Mouse (Mus musculus) forebrain, postnatal 0 days (tissue): ENCODE results near the gene Guk1. TPM values are rescaled to one million over a fixed set of nuclear protein-coding genes. Genes with fewer than 3 reads are reported as not detected.

Experiments used
- ATAC-seq: fragments of 200-750 bp; cut with Nextera tagmentation; 2 replicates; pipeline ENCODE4 v1.8.0; 2017; ENCODE audit warnings: mild to moderate bottlenecking, moderate library complexity
- DNase-seq: peaks from one replicate; pipeline ENCODE4 v3.0.0-alpha.2; 2015
- H3K27ac ChIP-seq: fragments of 300-500 bp; sonication (generic); 2 replicates; pipeline ENCODE4 v1.5.1; 2014; ENCODE audit warnings: low read depth, mild to moderate bottlenecking, antibody characterized with exemption, low read length, moderate library complexity, mixed read lengths
- H3K27me3 ChIP-seq: fragments of 300-500 bp; sonication (generic); 2 replicates; pipeline ENCODE4 v1.6.1; 2014; ENCODE audit warnings: mild to moderate bottlenecking, low read length, mixed read lengths; ENCODE audit not compliant: insufficient read depth
- H3K36me3 ChIP-seq: fragments of 300-500 bp; sonication (generic); 2 replicates; pipeline ENCODE4 v1.6.1; 2014; ENCODE audit warnings: mild to moderate bottlenecking, moderate library complexity; ENCODE audit not compliant: insufficient read depth
- H3K4me1 ChIP-seq: fragments of 300-500 bp; sonication (generic); 2 replicates; pipeline ENCODE4 v1.6.1; 2014; ENCODE audit warnings: antibody characterized with exemption; ENCODE audit not compliant: insufficient read depth
- H3K4me2 ChIP-seq: fragments of 300-500 bp; sonication (generic); 2 replicates; pipeline ENCODE4 v1.6.1; 2014; ENCODE audit warnings: low read depth, mild to moderate bottlenecking, moderate library complexity
- H3K4me3 ChIP-seq: fragments of 300-500 bp; sonication (generic); 2 replicates; pipeline ENCODE4 v1.5.1; 2014; ENCODE audit warnings: low read depth, low read length, mixed read lengths
- H3K9ac ChIP-seq: fragments of 300-500 bp; sonication (generic); 2 replicates; pipeline ENCODE4 v1.6.1; 2014; ENCODE audit warnings: mild to moderate bottlenecking
- H3K9me3 ChIP-seq: fragments of 300-500 bp; sonication (generic); 2 replicates; pipeline ENCODE4 v1.6.1; 2016; ENCODE audit warnings: low read length
- CTCF ChIP-seq: sonication (generic); IDR thresholded peaks from 2 replicates; pipeline ENCODE4 v1.5.1; 2016; ENCODE audit warnings: antibody characterized with exemption, control low read depth, low read depth
- whole genome bisulfite sequencing: fragments of 180-500 bp; shearing (Covaris S2); extraction: QIAGEN DNeasy Blood & Tissue Kit; methylation state at CpG from one replicate; pipeline ENCODE4 v1.1.7; 2014; 5-methylcytosine and 5-hydroxymethylcytosine counted together
- polyA plus RNA-seq: library from polyadenylated mRNA; unstranded; fragments of >200 nt; fragmentation: Nextera tagmentation; extraction: Ambion mirVana; gene quantifications from 2 replicates; pipeline ENCODE4 v1.2.1, GENCODE M21; 2015
- total RNA-seq: library from RNA; depleted of rRNA; stranded (reverse); fragments of >200 nt; gene quantifications from 2 replicates; pipeline ENCODE4 v1.2.3, GENCODE M21; 2014; rRNA removed

The Guk1 gene
- total and polyA plus RNA-seq, 2 experiments from 2014 or later, result 122 to 274 TPM

GRCm38 (mm10) chr11:59135904-59136452, 56.0 kb downstream of the Guk1 start, which contains the start of gene Obscn:
Gene Obscn, minus strand, starts transcription at chr11:59136402.
- H3K9me3 ChIP-seq, result no peaks in the 10 kb centered on the region
- DNase-seq (peak; percentile 27), ATAC-seq (peak; percentile 20; the same call in 1 of the 2 replicates)
- H3K4me2 ChIP-seq, result peak within 1 kb of the TSS; percentile 50
- no peaks in the 10 kb centered on the region for H3K36me3 ChIP-seq
- H3K9ac ChIP-seq, result peak within 1 kb of the TSS; percentile 2; the same call in 1 of the 2 replicates
- no peak within 1 kb of the TSS for H3K27ac ChIP-seq
- WGBS, result 15% methylated on average over 44 of the region's 44 CpGs
- H3K4me1 ChIP-seq, result no peaks in the 10 kb centered on the region
- TF ChIP-seq CTCF, result no peak
- peaks cover 38% of the 10 kb centered on the region for H3K27me3 ChIP-seq
- H3K4me3 ChIP-seq, result peak within 1 kb of the TSS; percentile 31

GRCm38 (mm10) chr11:59135051-59135820, 56.8 kb downstream of the Guk1 start:
- no peak overlapping the region for H3K27ac ChIP-seq
- TF ChIP-seq CTCF, result no peak
- H3K4me3 ChIP-seq, result peak overlapping the region; percentile 31
- peak overlapping the region; percentile 2; the same call in 1 of the 2 replicates for H3K9ac ChIP-seq
- H3K9me3 ChIP-seq, result no peaks in the 10 kb centered on the region
- no peaks in the 10 kb centered on the region for H3K4me1 ChIP-seq
- H3K27me3 ChIP-seq, result peaks cover 38% of the 10 kb centered on the region
- WGBS, result 5% methylated on average over 55 of the region's 55 CpGs
- no peak for DNase-seq
- no peaks in the 10 kb centered on the region for H3K36me3 ChIP-seq
- ATAC-seq, result no peak; the same call in 1 of the 2 replicates
- peak overlapping the region; percentile 50 for H3K4me2 ChIP-seq

DNA sequence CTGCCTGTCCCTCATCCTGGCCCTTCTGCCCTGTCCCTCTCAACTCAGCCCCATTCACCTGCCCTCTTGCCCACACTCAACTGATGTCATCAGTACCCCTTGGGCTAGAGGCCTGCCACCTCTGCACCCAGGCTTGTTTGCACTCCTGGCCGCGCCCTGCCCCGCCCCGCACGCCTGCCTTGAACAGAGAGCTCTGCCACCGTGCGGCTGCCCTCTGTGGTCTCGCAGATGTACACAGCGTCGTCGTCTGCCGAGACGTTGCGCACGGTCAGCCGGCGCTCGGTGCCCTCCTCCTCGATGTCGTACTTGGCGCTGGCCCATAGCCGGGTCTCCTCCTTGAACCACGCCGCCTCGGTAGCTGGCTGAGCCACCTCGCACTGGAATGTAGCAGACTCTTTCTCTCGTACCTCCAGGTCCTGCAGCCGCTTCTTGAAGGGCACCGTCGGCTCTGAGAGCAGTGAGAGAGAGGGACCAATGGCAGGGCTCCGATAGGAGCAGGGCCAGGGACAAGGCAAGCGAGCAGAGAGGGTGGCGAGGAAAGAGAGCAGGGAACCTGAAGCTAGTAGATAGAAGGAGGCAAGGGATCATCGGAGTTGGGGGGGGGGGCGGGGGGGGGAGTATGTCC, 57.5 kb downstream of the Guk1 start:
- Histone ChIP-seq H3K4me1 (no peaks in the 10 kb centered on the region), H3K27me3 (peaks cover 38% of the 10 kb centered on the region), H3K9me3 (no peaks in the 10 kb centered on the region), H3K4me2 (peak overlapping the region; percentile 50; the same call in 1 of the 2 replicates), H3K36me3 (no peaks in the 10 kb centered on the region), H3K27ac (no peak overlapping the region), H3K4me3 (0 out of 2 replicates have a peak overlapping the region, but pooled peaks have one; percentile 20), H3K9ac (no peak overlapping the region)
- 8% methylated on average over 35 of the region's 35 CpGs for WGBS
- no peak for DNase-seq
- 0 out of 2 replicates have a peak, but pooled peaks have one; percentile 20 for ATAC-seq
- TF ChIP-seq CTCF, result no peak

Other genes with a start within 250 kb of the Guk1 start
- 446 and 960 TPM in 2 replicates for gene Hist3h2ba, start 243.3 kb downstream of the Guk1 start, total RNA-seq
- 111 and 146 TPM in 2 replicates for gene Hist3h2ba, start 243.3 kb downstream of the Guk1 start, polyA plus RNA-seq
- 181 and 199 TPM in 2 replicates for gene Hist3h2a, start 237.5 kb downstream of the Guk1 start, total RNA-seq
- gene Hist3h2a, start 237.5 kb downstream of the Guk1 start, polyA plus RNA-seq, result 58.0 and 58.7 TPM in 2 replicates
- 3.4 and 4.0 TPM in 2 replicates for gene Trim17, start 237.5 kb downstream of the Guk1 start, total RNA-seq
- gene Trim17, start 237.5 kb downstream of the Guk1 start, polyA plus RNA-seq, result 0.65 TPM in 2 replicates
- 29.2 and 31.9 TPM in 2 replicates for gene Trim11, start 214.1 kb downstream of the Guk1 start, total RNA-seq
- 13.5 and 16.0 TPM in 2 replicates for gene Trim11, start 214.1 kb downstream of the Guk1 start, polyA plus RNA-seq
- gene Obscn, start 55.8 kb downstream of the Guk1 start, total RNA-seq, result 1.5 and 1.7 TPM in 2 replicates
- gene Obscn, start 55.8 kb downstream of the Guk1 start, polyA plus RNA-seq, result 0.23 and 0.31 TPM in 2 replicates
- gene Iba57, start 28.5 kb downstream of the Guk1 start, total RNA-seq, result 11.2 and 13.8 TPM in 2 replicates
- gene Iba57, start 28.5 kb downstream of the Guk1 start, polyA plus RNA-seq, result 10.8 and 11.1 TPM in 2 replicates
- 0.76 and 1.2 TPM in 2 replicates for gene Gjc2, start 9.0 kb downstream of the Guk1 start, total RNA-seq
- gene Gjc2, start 9.0 kb downstream of the Guk1 start, polyA plus RNA-seq, result 0.19 and 0.31 TPM in 2 replicates
- 45.2 and 69.5 TPM in 2 replicates for gene Mrpl55, start 10.3 kb upstream of the Guk1 start, total RNA-seq
- 124 and 131 TPM in 2 replicates for gene Mrpl55, start 10.3 kb upstream of the Guk1 start, polyA plus RNA-seq
- 5.2 and 6.9 TPM in 2 replicates for gene 2310033P09Rik, start 16.1 kb upstream of the Guk1 start, total RNA-seq
- 22.2 and 27.6 TPM in 2 replicates for gene 2310033P09Rik, start 16.1 kb upstream of the Guk1 start, polyA plus RNA-seq
- gene Arf1, start 36.1 kb upstream of the Guk1 start, total RNA-seq, result 355 and 372 TPM in 2 replicates
- 685 and 714 TPM in 2 replicates for gene Arf1, start 36.1 kb upstream of the Guk1 start, polyA plus RNA-seq
- gene Wnt3a, start 98.5 kb upstream of the Guk1 start, total RNA-seq, result 0.31 and 0.52 TPM in 2 replicates
- 0.19 and 0.29 TPM in 2 replicates for gene Wnt3a, start 98.5 kb upstream of the Guk1 start, polyA plus RNA-seq
- 1.9 and 5.6 TPM in 2 replicates for gene Wnt9a, start 114.7 kb upstream of the Guk1 start, total RNA-seq
- gene Wnt9a, start 114.7 kb upstream of the Guk1 start, polyA plus RNA-seq, result 2.1 and 2.6 TPM in 2 replicates
- not detected in 2 replicates for gene Prss38, start 183.4 kb upstream of the Guk1 start, total RNA-seq
- gene Prss38, start 183.4 kb upstream of the Guk1 start, polyA plus RNA-seq, result 0.12 TPM in 1 of 2 replicates, not detected in the other